Mouse (Mus musculus): ENCODE measurements around the gene Rras2.

GRCm38 (mm10) chr7:114011726-114012443, 105.7 kb downstream of the Rras2 start:
- TF ChIP-seq CTCF (IDR thresholded peaks at IDR 0.05; ENCODE audit: low read depth, low read length) = no peak
- TF ChIP-seq EP300 (IDR thresholded peaks at IDR 0.05; ENCODE audit: insufficient read depth, low read depth, low read length) = no peak
- no peak for TF ChIP-seq POLR2A (IDR thresholded peaks at IDR 0.05; ENCODE audit: insufficient read depth, low read length)
